Mouse (Mus musculus) intestine, postnatal 0 days (tissue): ENCODE results near the gene Ncam1. TPM values are rescaled to one million over a fixed set of nuclear protein-coding genes. Genes with fewer than 3 reads are reported as not detected.

Experiments
- ATAC-seq: fragments of 200-750 bp; cut with Nextera tagmentation; 2 replicates; pipeline ENCODE4 v1.8.0; 2017; ENCODE audit warnings: mild to moderate bottlenecking, moderate TSS enrichment, moderate library complexity
- H3K27ac ChIP-seq: fragments of 300-500 bp; sonication (generic); 2 replicates; pipeline ENCODE4 v1.5.1; 2014; ENCODE audit warnings: mild to moderate bottlenecking, low read depth, low read length, moderate library complexity
- H3K27me3 ChIP-seq: fragments of 300-500 bp; sonication (generic); replicated peaks from 2 replicates; pipeline ENCODE4 v1.6.1; 2014; ENCODE audit warnings: low read length, mixed read lengths; ENCODE audit not compliant: control insufficient read depth, insufficient read depth
- H3K36me3 ChIP-seq: fragments of 300-500 bp; sonication (generic); 2 replicates; pipeline ENCODE4 v1.6.1; 2014; ENCODE audit warnings: mild to moderate bottlenecking, moderate library complexity; ENCODE audit not compliant: control insufficient read depth, insufficient read depth
- H3K4me1 ChIP-seq: fragments of 300-500 bp; sonication (generic); replicated peaks from 2 replicates; pipeline ENCODE4 v1.6.1; 2014; ENCODE audit warnings: antibody characterized with exemption, low read length, mixed read lengths; ENCODE audit not compliant: control insufficient read depth, insufficient read depth
- H3K4me2 ChIP-seq: fragments of 300-500 bp; sonication (generic); replicated peaks from 2 replicates; pipeline ENCODE4 v1.6.1; 2014; ENCODE audit warnings: low read depth, mild to moderate bottlenecking, moderate library complexity
- H3K4me3 ChIP-seq: fragments of 300-500 bp; sonication (generic); 2 replicates; pipeline ENCODE4 v1.5.1; 2014; ENCODE audit warnings: low read depth, low read length
- H3K9ac ChIP-seq: fragments of 300-500 bp; sonication (generic); 2 replicates; pipeline ENCODE4 v1.6.1; 2014; ENCODE audit warnings: mild to moderate bottlenecking, low read depth, low read length
- H3K9me3 ChIP-seq: fragments of 300-500 bp; sonication (generic); 2 replicates; pipeline ENCODE4 v1.6.1; 2016; ENCODE audit warnings: mixed run types; ENCODE audit not compliant: control insufficient read depth
- CTCF ChIP-seq: sonication (generic); IDR thresholded peaks from 2 replicates; pipeline ENCODE4 v1.5.1; 2016; ENCODE audit warnings: low read depth, mild to moderate bottlenecking, control low read depth, antibody characterized with exemption, moderate library complexity
- WGBS: fragments of 180-500 bp; shearing (Covaris S2); extraction: QIAGEN DNeasy Blood & Tissue Kit; methylation state at CpG from one replicate; pipeline ENCODE4 v1.1.7; 2014; 5-methylcytosine and 5-hydroxymethylcytosine counted together
- polyA plus RNA-seq: library from polyadenylated mRNA; unstranded; fragments of >200 nt; fragmentation: Nextera tagmentation; extraction: Ambion mirVana; gene quantifications from 2 replicates; pipeline ENCODE4 v1.2.1, GENCODE M21; 2015

Gene Ncam1
- polyA plus RNA-seq, 1 experiment from 2014 or later: 23.7 TPM

DNA sequence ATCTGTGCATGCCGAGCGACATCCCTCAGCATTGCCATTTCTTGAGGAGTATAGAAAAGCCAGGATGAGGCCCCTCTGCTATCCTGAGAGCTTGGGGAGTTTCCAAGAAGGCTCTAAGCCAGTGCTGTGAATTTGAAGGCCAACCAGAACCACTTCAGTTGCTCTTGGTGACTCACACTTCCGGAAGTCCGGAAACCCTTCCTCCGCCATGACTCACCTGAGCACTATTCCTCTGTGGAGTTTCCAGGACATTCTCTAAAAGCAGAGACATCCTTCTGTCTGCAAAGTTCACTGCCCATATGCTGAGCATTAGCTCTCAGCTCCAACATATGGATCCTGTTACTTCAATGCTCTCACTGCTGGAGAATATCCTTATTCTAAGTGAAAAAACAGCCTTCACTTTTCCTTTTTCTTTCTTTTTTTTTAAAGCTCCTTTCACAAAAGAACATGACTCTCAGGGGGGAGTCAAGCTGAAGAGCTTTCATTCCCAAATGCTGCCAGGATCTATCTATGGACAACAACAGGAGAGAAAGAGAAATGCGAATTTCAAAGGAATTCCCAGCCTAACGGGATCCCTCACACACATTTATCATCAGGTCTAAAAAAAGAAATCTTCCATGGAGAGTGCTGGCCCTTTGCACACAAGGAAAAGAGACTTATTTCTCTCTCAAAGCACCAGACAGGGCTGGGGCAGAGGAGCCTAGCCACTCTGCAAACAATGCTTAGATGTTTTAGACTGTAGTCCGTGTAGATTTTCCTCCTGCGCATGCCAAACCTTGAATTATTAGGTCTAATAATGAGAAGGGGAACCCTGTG, 226.8 kb downstream of the Ncam1 start:
- ATAC-seq: no peak
- H3K9me3 ChIP-seq: no peaks in the 10 kb centered on the region
- no peak overlapping the region for H3K4me3 ChIP-seq
- H3K4me1 ChIP-seq: no peaks in the 10 kb centered on the region; the same call in 1 of the 2 replicates
- H3K27me3 ChIP-seq: no peaks in the 10 kb centered on the region
- H3K9ac ChIP-seq: no peak overlapping the region
- TF ChIP-seq CTCF: no peak
- H3K4me2 ChIP-seq: no peak overlapping the region; the same call in 1 of the 2 replicates
- H3K36me3 ChIP-seq: 0 out of 2 replicates have a peak, but pooled peaks cover 2% of the 10 kb centered on the region
- WGBS: 50% methylated on average over 9 of the region's 9 CpGs
- no peak overlapping the region for H3K27ac ChIP-seq

GRCm38 (mm10) chr9:49570731-49571694, 227.7 kb downstream of the Ncam1 start:
- ATAC-seq: no peak
- no peak overlapping the region for H3K27ac ChIP-seq
- no peak overlapping the region for H3K9ac ChIP-seq
- 47% methylated on average over 10 of the region's 10 CpGs for WGBS
- H3K9me3 ChIP-seq: no peaks in the 10 kb centered on the region
- no peak overlapping the region; the same call in 1 of the 2 replicates for H3K4me2 ChIP-seq
- no peaks in the 10 kb centered on the region for H3K27me3 ChIP-seq
- H3K4me3 ChIP-seq: no peak overlapping the region
- TF ChIP-seq CTCF: no peak
- 0 out of 2 replicates have a peak, but pooled peaks cover 4% of the 10 kb centered on the region for H3K36me3 ChIP-seq
- H3K4me1 ChIP-seq: no peaks in the 10 kb centered on the region; the same call in 1 of the 2 replicates

DNA sequence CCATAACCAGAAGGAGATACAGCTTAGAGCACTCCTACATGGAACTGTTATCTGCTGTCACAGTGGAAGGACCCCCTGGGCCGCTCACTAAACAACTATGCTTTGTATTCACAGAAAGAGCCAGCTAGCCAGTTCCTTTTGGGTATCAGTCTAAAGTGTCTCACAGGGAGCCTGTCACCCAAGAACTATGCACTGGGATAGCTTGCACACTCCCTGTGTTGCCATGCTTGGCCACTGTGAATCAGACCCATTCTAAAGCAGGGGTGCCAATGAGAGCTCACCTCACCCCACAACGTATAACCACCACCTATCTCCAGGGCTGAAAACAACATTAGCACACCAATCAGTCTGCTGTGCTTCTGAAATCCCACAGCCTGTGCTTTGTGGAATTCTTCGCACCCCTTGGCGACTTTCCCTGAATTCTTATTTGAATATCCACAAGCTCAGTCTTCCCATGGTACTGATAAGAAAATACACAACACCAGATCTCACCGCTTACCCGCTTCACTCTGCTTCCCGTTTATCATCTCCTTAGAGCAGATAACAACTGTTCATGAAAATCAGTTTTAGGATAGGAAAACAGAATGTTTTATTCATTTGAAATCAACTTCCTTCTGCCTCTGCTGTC, 228.6 kb downstream of the Ncam1 start:
- no peak for TF ChIP-seq CTCF
- 0 out of 2 replicates have a peak, but pooled peaks cover 4% of the 10 kb centered on the region for H3K36me3 ChIP-seq
- 44% methylated on average over 7 of the region's 7 CpGs for WGBS
- H3K4me1 ChIP-seq: no peaks in the 10 kb centered on the region; the same call in 1 of the 2 replicates
- no peak for ATAC-seq
- H3K27ac ChIP-seq: no peak overlapping the region
- H3K4me3 ChIP-seq: no peak overlapping the region
- H3K27me3 ChIP-seq: no peaks in the 10 kb centered on the region
- H3K4me2 ChIP-seq: no peak overlapping the region
- no peaks in the 10 kb centered on the region for H3K9me3 ChIP-seq
- no peak overlapping the region for H3K9ac ChIP-seq

GRCm38 (mm10) chr9:49565846-49566245, 232.9 kb downstream of the Ncam1 start:
- Histone ChIP-seq H3K4me1 (no peaks in the 10 kb centered on the region), H3K9ac (no peak overlapping the region), H3K27ac (no peak overlapping the region), H3K36me3 (0 out of 2 replicates have a peak, but pooled peaks cover 4% of the 10 kb centered on the region), H3K27me3 (no peaks in the 10 kb centered on the region), H3K4me2 (no peak overlapping the region), H3K9me3 (no peaks in the 10 kb centered on the region), H3K4me3 (no peak overlapping the region)
- ATAC-seq: no peak
- 79% methylated on average over 2 of the region's 2 CpGs for WGBS
- no peak for TF ChIP-seq CTCF

DNA sequence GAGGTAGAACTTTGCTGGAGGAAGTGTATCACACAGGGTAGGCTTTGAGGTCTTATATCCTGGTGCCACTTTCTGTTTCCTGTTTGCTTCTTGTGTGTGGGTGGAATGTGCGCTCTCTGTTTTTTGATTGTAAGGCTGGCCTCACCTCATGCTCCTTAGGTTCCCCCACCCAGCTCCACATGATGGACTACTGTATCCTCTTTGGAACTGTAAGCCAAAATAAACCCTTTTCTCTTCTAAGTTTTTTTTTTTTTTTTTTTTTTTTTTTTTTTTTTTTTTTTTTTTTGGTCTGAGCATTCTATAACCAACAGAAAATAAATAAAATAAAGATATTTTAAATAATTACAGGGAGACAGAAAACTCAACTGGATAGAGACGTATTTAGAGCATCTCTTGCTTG, 239.8 kb downstream of the Ncam1 start:
- no peak for TF ChIP-seq CTCF
- 92% methylated on average over 2 of the region's 2 CpGs for WGBS
- no peak for ATAC-seq
- no peak overlapping the region for H3K27ac ChIP-seq
- H3K27me3 ChIP-seq: no peaks in the 10 kb centered on the region
- no peak overlapping the region for H3K4me3 ChIP-seq
- peaks cover 5% of the 10 kb centered on the region; the same call in 1 of the 2 replicates for H3K36me3 ChIP-seq
- no peaks in the 10 kb centered on the region for H3K4me1 ChIP-seq
- H3K9me3 ChIP-seq: no peaks in the 10 kb centered on the region
- no peak overlapping the region for H3K4me2 ChIP-seq
- no peak overlapping the region for H3K9ac ChIP-seq
